Mouse (Mus musculus): Measurements from ENCODE around the gene Olfr606.
"Not testable (repeated sequence)": the region's sequence is repeated elsewhere in the genome, so short reads cannot be mapped to it uniquely, and the experiment has no call there.

The Olfr606 gene

DNA sequence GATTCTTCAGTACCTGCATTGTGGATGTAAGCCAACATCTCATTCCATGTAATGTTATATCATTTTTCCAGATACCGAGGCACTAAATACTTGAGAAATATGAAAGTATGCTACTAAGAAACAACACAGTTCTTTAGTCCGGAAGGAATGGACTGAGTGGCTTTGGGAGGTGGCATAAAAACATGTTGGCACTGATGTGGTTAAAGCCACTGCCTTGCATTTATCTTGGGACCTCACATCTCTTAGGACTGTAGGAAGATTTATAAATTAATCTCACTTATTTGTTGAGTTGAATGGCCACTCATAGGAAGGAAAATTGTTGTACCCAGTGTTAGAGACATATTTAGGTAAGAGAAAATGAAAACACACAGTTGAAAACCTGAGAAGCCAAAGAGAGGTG is at the start of gene Olfr606:
Gene Olfr606, plus strand, starts transcription at position 301 of the 400 bp plus-strand sequence.
- no peak for DNase-seq (ENCODE audit: extremely low spot score, low spot score)

DNA sequence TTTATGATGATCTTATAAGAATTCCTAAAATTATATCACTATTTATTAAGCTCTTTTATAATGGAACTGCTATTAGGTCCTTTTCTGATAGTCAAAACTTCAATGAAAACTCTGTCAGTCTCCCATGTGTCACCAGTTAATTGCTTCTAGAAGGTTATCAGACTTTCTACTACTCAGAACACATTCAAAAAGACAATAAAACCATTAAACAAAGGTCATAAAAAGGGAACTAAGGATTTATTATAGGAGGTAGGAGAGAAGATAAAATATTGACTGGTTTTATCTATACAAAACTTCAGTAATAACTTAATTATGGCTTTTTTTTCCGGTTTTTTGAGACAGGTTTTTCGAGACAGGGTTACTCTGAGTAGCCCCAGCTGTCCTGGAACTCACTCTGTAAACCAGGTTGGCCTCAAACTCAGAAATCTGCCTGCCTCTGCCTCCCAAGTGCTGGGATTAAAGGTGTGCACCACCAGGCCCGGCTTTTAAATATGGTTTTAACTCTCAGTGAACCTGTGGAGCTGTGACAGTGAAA is 42.3 kb upstream of the Olfr606 start:
- not testable (repeated sequence) for DNase-seq (ENCODE audit: extremely low spot score, low spot score)

DNA sequence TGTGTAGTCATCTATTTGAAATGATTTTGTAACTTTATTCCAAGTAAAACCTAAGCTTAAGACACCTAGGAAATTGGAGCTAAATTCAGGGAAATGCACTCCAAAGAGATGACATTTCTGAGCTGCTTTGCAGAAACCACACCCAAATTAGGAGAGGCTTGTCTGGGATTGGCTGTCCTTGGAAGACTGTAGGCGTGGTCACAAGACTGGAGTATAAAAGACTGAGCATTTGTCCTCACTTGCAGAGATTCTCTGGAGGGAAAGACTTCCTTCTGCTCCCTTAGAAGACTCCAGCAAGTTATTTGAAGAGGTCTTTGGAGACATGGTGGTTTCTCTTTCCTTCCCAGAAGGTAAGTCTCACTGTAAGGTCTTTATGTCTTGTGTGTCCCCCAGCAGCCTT is 34.1 kb upstream of the Olfr606 start, which contains the start of gene Usp17lc:
Gene Usp17lc, plus strand, starts transcription at position 301 of the 400 bp plus-strand sequence.
- not testable (repeated sequence) for DNase-seq (ENCODE audit: extremely low spot score, low spot score)

DNA sequence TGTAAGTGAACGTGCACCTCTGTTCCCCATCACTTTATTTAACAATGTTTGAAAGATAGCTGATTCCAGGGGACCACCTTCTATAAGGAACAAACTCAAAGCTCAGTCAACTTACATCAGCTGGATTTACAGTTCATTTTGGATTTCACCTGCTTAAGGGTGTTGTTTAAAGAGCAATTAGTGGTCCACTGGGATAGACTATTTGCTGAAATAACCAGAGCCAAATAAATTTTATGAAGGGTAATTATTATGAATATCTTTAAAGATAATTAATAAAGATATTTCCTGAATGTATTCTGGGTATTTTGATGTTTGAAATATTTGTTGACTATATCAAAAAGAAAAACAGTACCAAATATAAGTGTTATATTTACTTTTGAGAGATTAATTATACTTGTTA is 3.5 kb upstream of the Olfr606 start, which contains the start of gene Olfr605:
Gene Olfr605, minus strand, starts transcription at position 101 of the 400 bp plus-strand sequence.
- no peak for DNase-seq (ENCODE audit: extremely low spot score, low spot score)

DNA sequence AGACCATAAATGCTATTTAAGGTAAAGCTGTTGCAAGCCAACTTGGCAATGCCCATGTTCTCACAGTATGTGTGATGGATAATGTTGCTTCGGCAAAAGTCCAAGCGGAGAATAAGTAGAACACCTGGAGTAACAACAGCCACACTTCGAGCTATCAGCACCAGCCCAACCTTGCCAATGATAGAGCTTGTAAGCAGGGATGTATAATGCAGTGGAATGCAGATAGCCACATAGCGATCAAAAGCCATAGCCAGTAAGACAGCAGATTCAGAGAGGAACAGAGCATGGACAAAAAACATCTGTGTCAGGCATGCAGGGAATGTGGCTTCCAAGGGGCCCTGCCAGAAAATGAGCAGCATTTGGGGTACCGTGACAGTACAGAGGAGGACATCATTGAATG is 11.7 kb downstream of the Olfr606 start:
- no peak for DNase-seq (ENCODE audit: extremely low spot score, low spot score)

DNA sequence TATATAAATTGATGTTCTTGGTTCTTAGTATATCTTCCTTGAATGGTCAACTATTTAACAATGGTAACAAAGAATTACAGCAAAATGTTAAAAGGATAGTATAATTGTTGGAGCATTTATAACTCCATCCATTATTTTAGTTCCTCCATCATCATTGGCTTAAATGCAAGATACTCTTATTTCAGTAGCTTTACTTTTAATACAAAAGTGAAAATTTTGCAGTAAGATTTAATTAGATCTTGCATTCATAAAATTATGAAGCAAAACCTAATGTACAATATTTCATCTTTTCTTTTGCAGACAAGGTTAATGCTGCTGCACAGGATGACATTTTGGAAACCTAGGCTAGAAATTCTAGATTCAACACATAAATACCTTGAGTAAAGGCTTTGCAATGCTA is 20.7 kb downstream of the Olfr606 start, which contains the start of gene Olfr608:
Gene Olfr608, plus strand, starts transcription at position 301 of the 400 bp plus-strand sequence.
- no peak for DNase-seq (ENCODE audit: extremely low spot score, low spot score)

DNA sequence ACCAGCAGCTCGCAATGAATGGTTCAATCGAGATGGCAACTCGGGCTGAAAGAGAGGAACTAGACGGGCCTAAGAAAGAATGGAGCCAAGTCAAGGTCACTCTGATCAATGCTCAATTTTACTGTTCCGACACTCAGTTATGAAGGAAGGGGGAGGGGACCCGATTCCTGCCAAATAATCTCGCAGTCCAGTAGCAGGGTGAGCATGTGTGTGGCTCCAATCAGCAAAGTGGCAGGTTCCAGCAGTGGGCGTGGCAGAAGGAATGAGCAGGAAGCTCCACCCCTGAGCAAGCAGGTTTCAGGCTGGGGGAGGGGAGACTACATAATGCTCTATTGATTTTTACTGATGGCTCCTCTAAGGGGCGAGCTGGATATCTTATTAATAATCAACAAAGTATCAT is 28.3 kb downstream of the Olfr606 start:
- DNase-seq (ENCODE audit: extremely low spot score, low spot score): not testable (repeated sequence)

DNA sequence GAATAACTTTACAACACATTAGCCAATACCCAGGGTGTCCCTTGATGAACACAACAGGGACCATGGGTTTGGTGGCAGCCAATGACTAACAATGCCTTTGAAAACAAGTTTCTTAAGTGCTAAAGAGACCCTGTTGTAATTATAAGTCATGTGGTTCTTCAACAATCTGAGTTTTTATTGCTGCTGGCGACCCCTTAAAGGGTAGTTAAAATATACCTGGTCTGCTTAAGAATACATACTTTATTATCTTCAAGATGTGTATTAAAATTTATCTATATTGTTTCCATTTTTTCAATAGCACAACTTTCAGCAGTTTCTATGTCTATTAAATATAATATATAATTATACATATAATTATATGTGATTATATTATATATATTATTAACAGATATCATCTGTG is 49.1 kb downstream of the Olfr606 start, which contains the start of gene Olfr609:
Gene Olfr609, minus strand, starts transcription at position 101 of the 400 bp plus-strand sequence.
- no peak for DNase-seq (ENCODE audit: extremely low spot score, low spot score)
